Mouse (Mus musculus): Measurements from ENCODE around the gene Flot2. TPM values are rescaled to one million over a fixed set of nuclear protein-coding genes. Genes with fewer than 3 reads are reported as not detected.

Gene Flot2
- polyA plus RNA-seq, 2 experiments from 2014 or later, result 23.2 to 28.6 TPM

DNA sequence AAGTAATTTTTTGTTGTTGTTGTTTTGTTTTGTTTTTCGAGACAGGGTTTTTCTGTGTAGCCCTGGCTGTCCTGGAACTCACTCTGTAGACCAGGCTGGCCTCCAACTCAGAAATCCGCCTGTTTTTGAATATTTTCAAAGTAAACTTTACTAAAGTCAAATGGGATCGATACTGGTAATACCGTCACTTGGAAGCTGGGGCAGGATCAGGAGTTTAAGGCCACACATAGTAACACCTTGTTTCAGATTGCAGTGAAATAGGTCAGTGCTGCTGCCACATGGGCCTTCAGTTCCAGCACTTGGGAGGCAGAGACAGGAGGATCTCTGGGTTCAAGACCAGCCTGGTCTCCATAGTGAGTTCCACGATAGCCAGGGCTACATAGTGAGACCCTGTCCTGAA is 66.8 kb downstream of the Flot2 start:
- ATAC-seq, result no peak

Other genes with a start within 250 kb of the Flot2 start
- 1 to 10 TPM in 1 of 2 experiments, under 1 TPM in 1; 0.52 to 1.6 TPM for gene Pipox, start 143.8 kb upstream of the Flot2 start, polyA plus RNA-seq (2017; shearing (Covaris generic))
- gene Sez6, start 107.1 kb upstream of the Flot2 start, polyA plus RNA-seq (2017; shearing (Covaris generic)), result under 1 TPM in 1 of 2 experiments, not detected in 1; 0.20 TPM
- gene Phf12, start 55.2 kb upstream of the Flot2 start, polyA plus RNA-seq (2017; shearing (Covaris generic)), result 10 to 100 TPM; 24.8 to 27.2 TPM
- 1 to 10 TPM; 1.3 to 2.4 TPM for gene Dhrs13, start 5.7 kb upstream of the Flot2 start, polyA plus RNA-seq (2017; shearing (Covaris generic))
- 10 to 100 TPM; 36.3 to 40.0 TPM for gene Eral1, start 42.5 kb downstream of the Flot2 start, polyA plus RNA-seq (2017; shearing (Covaris generic))
- 10 to 100 TPM; 12.0 to 15.8 TPM for gene Fam222b, start 56.7 kb downstream of the Flot2 start, polyA plus RNA-seq (2017; shearing (Covaris generic))
- 1 to 10 TPM; 3.4 to 5.0 TPM for gene Traf4, start 127.7 kb downstream of the Flot2 start, polyA plus RNA-seq (2017; shearing (Covaris generic))
- gene Nek8, start 138.7 kb downstream of the Flot2 start, polyA plus RNA-seq (2017; shearing (Covaris generic)), result 10 to 100 TPM in 1 of 2 experiments, 1 to 10 TPM in 1; 9.4 to 13.2 TPM
- 1 to 10 TPM; 2.3 to 4.3 TPM for gene Tlcd1, start 138.8 kb downstream of the Flot2 start, polyA plus RNA-seq (2017; shearing (Covaris generic))
- gene Rpl23a, start 145.7 kb downstream of the Flot2 start, polyA plus RNA-seq (2017; shearing (Covaris generic)), result 1,000 to 10,000 TPM; 3,988 to 4,036 TPM
- not detected for gene Rab34, start 150.5 kb downstream of the Flot2 start, polyA plus RNA-seq (2017; shearing (Covaris generic))
- 1 to 10 TPM in 1 of 2 experiments, under 1 TPM in 1; 0.49 to 2.5 TPM for gene Proca1, start 155.5 kb downstream of the Flot2 start, polyA plus RNA-seq (2017; shearing (Covaris generic))
- 100 to 1,000 TPM; 102 to 108 TPM for gene Sdf2, start 207.8 kb downstream of the Flot2 start, polyA plus RNA-seq (2017; shearing (Covaris generic))
- gene Supt6, start 208.1 kb downstream of the Flot2 start, polyA plus RNA-seq (2017; shearing (Covaris generic)), result 10 to 100 TPM; 14.4 to 18.0 TPM
- 10 to 100 TPM; 21.1 to 38.7 TPM for gene 2610507B11Rik, start 223.8 kb downstream of the Flot2 start, polyA plus RNA-seq (2017; shearing (Covaris generic))

Data from activated CD4-positive, CD25-positive, alpha-beta regulatory T cell, adult 4 months (primary cell).